Mouse (Mus musculus) bone marrow, adult 2 months (tissue): ENCODE data around the gene Rpl22l1. TPM values are rescaled to one million over a fixed set of nuclear protein-coding genes. Genes with fewer than 3 reads are reported as not detected.
A peak's percentile ranks its signal among the peaks of the same experiment; 100 is the strongest.
"Not testable (repeated sequence)": the region's sequence is repeated elsewhere in the genome, so short reads cannot be mapped to it uniquely, and the experiment has no call there.

Experiments used
- H3K27ac ChIP-seq: fragments of 200-500 bp; 2 replicates; pipeline ENCODE4 v1.5.1; 2012; ENCODE audit warnings: low read depth, mild to moderate bottlenecking, control low read depth, inconsistent platforms, low read length; ENCODE audit not compliant: control insufficient read depth, poor library complexity, insufficient read depth
- H3K4me1 ChIP-seq: fragments of 200-500 bp; 2 replicates; pipeline ENCODE4 v1.6.1; 2011; ENCODE audit warnings: low read length; ENCODE audit not compliant: control insufficient read depth, insufficient read depth
- H3K4me3 ChIP-seq: fragments of 200-500 bp; replicated peaks from 2 replicates; pipeline ENCODE3; 2011; ENCODE audit warnings: mild to moderate bottlenecking, low read depth, low read length, control low read depth; ENCODE audit not compliant: control insufficient read depth
- CTCF ChIP-seq: fragments of 200-500 bp; IDR thresholded peaks from 2 replicates; pipeline ENCODE4 v1.5.1; 2011; ENCODE audit warnings: low read length, control low read depth; ENCODE audit not compliant: control insufficient read depth, insufficient read depth
- POLR2A ChIP-seq: fragments of 200-500 bp; IDR thresholded peaks from 2 replicates; pipeline ENCODE4 v1.6.1; 2011; ENCODE audit warnings: low read depth, mild to moderate bottlenecking, control low read depth, low read length, borderline replicate concordance; ENCODE audit not compliant: control insufficient read depth
- WGBS: fragments of 180-500 bp; shearing (Covaris S2); methylation state at CpG from one replicate; pipeline ENCODE4 v1.1.7; 2018; 5-methylcytosine and 5-hydroxymethylcytosine counted together
- polyA plus RNA-seq: library from polyadenylated mRNA; stranded (reverse); fragments of >200 nt; gene quantifications from 2 replicates; pipeline ENCODE4 v1.2.4, GENCODE M21; 2011; ENCODE audit warnings: low replicate concordance; ENCODE audit not compliant: missing spikeins, insufficient read depth, insufficient read length

Gene Rpl22l1
- 209 and 315 TPM in 2 replicates for polyA plus RNA-seq

DNA sequence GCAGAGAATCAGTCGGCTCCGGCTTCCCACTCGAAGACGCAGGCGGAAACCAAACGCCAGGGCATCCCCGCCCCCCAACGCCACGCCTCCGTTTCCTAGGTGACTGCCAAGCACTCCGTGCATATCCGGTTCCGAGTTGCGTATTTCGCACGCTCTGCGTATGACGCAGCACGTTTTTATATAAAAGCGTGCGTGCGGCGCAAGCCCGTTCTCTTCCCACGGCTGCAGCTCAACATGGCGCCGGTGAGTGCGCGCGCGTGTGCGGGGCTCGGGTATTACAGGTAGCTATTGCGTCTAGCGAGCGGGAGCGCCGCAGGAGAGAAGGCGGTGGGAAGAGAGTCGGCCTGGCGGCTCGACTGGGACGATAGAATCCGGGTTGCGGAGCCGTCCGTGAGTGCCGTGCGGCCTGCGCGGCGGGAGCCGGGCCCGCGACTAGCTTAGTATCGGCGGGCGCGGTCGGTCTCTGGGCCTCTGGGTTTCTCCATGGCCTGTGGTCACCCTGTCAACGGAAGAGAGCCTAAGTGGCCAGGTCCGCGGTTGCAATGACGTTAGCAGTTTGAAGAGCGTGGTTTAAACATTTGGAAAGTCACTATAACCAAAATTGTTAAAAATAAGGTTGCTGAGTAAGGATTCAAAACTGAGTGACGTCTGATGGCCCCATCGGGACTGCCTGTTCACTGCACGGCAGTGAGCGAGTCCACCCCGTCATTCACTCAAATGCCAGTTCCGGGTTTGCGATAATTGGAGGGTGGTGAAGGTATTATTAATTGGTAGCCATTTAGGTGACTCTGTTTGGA, at the start of gene Rpl22l1:
Gene Rpl22l1 (plus strand): TSS at position 136 of the 797 bp plus-strand sequence.
- peak within 1 kb of the TSS; percentile 71 for H3K27ac ChIP-seq

DNA sequence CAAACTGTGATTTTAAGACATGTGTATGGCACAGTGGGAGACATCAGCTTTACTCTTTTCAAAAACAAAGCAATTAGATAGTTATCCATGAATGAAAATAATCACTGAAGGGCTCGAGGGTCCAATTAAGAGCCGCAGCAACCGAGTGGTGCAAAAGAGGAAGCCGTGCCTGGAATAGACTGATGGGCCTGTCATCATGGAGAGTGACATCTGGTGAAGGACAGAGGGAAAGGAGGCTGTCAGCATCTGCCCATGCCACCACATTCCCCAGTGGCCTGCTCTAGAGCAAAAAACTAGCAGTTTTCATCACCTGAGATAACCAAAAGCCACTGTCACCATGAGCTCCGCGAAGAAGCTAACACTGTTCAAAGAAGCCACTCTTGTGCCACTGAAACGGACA, 49.8 kb upstream of the Rpl22l1 start:
- Histone ChIP-seq H3K4me3 (no peak overlapping the region), H3K27ac (no peak overlapping the region), H3K4me1 (no peaks in the 10 kb centered on the region)
- 77% methylated on average over 7 of the region's 7 CpGs for WGBS
- TF ChIP-seq POLR2A = no peak
- no peak for TF ChIP-seq CTCF

More for the DNA sequence above, at the start of gene Rpl22l1:
- no peak for TF ChIP-seq CTCF
- TF ChIP-seq POLR2A = peak; percentile 97
- H3K4me1 ChIP-seq = no peaks in the 10 kb centered on the region
- H3K4me3 ChIP-seq = peak within 1 kb of the TSS; percentile 91
- WGBS = under 1% methylated on average over 72 of the region's 72 CpGs

DNA sequence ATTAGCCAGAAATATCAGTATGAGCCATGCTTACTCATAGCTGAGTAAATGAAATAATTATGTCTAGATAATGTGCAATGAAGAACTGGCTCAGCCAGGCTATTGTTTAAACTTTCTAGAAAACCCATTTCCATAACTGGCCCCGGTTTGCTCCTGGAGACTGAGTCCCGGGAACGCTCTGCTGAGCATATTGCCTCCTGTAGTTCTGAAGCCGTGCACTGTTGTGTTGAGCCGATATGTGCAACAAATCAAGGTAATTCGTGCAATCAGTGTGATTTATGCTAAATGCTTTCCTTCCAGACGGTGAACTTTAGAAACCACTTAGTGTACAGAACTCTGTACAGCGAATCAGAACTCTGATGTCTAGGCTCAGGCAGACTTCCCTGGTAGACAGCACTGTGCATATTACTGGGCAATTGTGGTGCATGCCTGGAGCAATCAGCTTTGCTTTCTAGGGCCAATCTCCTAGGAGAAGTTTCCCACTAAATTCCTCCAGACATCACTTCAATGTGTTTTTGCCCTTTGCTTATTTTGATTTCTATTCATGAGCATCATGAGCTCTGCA, 43.9 kb upstream of the Rpl22l1 start:
- 83% methylated on average over 8 of the region's 8 CpGs for WGBS
- Histone ChIP-seq H3K4me1 (no peaks in the 10 kb centered on the region), H3K27ac (no peak overlapping the region), H3K4me3 (no peak overlapping the region)
- TF ChIP-seq POLR2A = no peak

DNA sequence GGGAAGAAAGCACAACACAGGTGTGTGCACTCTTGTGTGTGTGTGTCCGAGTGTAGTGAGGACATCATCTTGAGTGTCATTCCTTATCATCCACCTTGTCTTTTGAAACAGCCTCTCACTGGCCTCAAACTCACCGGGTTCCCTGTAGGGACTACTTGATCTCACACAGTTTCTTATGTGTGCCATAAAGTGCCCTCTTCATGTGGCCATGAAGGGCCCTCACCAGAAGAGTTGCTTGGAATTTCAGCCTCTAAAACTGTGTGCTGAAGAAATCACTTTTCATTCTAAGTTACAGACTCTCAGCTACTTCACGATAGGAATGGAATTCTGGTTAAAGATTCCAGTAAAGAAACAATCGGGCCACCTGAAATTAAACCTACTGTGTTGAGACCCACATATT, 38.3 kb upstream of the Rpl22l1 start:
- TF ChIP-seq CTCF = no peak
- no peak for TF ChIP-seq POLR2A
- no peak overlapping the region for H3K27ac ChIP-seq
- no peak overlapping the region for H3K4me3 ChIP-seq
- H3K4me1 ChIP-seq = no peaks in the 10 kb centered on the region
- 75% methylated on average over 4 of the region's 4 CpGs for WGBS

DNA sequence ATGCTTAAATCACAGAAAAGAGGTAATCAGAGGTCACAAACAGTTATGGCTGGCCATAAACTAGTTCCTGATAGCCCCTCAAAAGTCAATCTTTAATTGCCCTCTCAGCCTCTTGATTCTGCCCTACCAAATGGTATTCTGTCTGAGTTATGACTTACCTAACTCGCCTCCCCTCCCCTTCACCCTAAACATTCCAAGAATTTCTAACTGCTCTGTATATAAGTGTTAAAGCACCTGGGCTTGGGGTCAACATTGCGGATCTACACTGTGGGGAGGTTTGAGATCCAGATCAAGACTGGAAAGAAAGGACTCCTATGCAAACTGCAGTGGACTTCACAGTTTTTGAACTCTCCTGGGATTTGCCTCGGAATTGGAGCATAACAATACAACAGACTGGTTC, 37.0 kb upstream of the Rpl22l1 start:
- no peak overlapping the region for H3K27ac ChIP-seq
- no peak overlapping the region for H3K4me3 ChIP-seq
- TF ChIP-seq CTCF (no peak), POLR2A (no peak)
- H3K4me1 ChIP-seq = no peaks in the 10 kb centered on the region
- WGBS = 75% methylated on average over 3 of the region's 3 CpGs

DNA sequence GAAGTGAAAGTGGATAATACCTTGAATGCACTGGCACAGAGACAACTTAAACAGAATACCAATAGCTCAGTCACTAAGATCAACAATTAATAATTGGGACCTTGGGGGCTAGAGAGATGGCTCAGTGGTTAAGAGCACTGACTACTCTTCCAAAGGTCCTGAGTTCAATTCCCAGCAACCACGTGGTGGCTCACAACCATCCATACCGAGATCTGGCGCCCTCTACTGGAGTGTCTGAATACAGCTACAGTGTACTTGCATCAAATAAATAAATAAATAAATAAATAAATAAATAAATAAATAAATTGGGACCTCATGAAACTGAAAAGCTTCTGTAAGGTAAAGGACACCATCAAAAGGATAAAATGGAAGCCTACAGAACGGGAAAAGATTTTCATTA, 32.3 kb upstream of the Rpl22l1 start:
- H3K27ac ChIP-seq, H3K4me1 ChIP-seq, H3K4me3 ChIP-seq: not testable (repeated sequence)
- 56% methylated on average over 4 of the region's 4 CpGs for WGBS

DNA sequence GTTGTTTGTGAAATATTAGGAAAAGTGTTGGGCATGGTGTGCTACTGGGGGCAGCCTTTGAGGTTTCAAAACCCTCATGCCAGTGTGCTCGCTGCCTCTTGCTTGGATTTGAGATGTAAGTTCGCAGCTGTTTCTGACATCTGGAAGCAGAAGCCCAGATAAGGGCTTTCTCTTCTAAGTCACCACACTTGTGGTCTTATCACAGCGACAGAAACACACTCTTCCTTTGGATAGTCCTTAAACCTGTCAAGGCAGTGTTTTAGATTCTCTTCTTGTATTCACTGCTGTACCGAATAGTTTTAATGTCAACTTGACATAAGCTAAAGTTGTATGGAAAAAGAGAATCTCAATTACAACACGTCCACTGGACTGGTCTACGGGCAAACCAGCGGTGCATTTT, 29.9 kb upstream of the Rpl22l1 start:
- no peak overlapping the region for H3K4me3 ChIP-seq
- peak overlapping the region; percentile 90 for H3K27ac ChIP-seq
- no peak for TF ChIP-seq POLR2A
- no peak for TF ChIP-seq CTCF

DNA sequence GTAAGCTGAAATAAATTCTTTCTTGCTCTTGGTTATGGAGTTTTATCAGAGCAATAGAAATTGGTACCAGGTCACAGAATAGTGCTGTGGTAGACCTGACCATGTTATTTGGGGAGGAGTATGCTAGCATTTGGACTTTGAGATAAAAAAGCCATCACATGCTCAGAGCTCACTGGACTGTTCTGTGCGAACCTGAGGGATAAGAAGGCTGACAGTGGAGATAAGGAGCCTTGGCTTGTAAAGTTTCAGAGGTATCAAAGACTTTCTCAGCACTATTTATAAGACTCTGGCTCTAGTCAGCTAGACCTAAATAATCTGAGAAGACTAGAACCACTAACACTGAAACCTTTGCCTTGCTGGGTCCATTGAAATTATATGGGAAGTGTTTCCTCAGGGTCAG, 29.3 kb upstream of the Rpl22l1 start:
- 53% methylated on average over 1 of the region's 1 CpGs for WGBS
- peak overlapping the region; percentile 90 for H3K27ac ChIP-seq
- no peak overlapping the region for H3K4me3 ChIP-seq
- TF ChIP-seq CTCF (no peak), POLR2A (no peak)
- H3K4me1 ChIP-seq = peaks cover 2% of the 10 kb centered on the region; the same call in 1 of the 2 replicates

More for the DNA sequence above, 29.9 kb upstream of the Rpl22l1 start:
- H3K4me1 ChIP-seq = peaks cover 2% of the 10 kb centered on the region; the same call in 1 of the 2 replicates
- 69% methylated on average over 7 of the region's 7 CpGs for WGBS

DNA sequence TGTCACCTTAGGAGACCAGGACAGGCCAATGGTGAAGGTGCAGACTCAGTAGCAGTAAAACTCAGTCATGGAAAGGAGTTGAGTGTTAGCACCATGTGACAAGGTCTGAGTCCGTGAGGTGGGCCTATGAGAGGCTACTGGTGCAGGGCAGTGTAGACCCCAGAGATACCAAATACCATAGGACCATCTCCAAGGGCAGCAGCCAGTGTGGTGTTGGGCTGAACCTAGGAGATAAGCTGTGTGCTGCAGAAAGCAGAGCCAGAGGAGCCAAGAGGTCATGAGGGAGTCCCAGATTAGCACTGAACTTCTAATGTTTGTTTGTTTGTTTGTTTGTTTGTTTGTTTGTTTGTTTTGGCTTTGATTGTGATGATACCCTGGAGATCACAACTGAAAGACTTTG, 28.7 kb upstream of the Rpl22l1 start:
- 48% methylated on average over 1 of the region's 1 CpGs for WGBS
- Histone ChIP-seq H3K27ac (peak overlapping the region; percentile 56; the same call in 1 of the 2 replicates), H3K4me3 (no peak overlapping the region), H3K4me1 (peaks cover 2% of the 10 kb centered on the region; the same call in 1 of the 2 replicates)
- TF ChIP-seq CTCF (no peak), POLR2A (no peak)
